Mouse (Mus musculus) stomach, embryonic 16.5 days (tissue): Measurements from ENCODE around the gene Stra8. TPM values are rescaled to one million over a fixed set of nuclear protein-coding genes. Genes with fewer than 3 reads are reported as not detected.

Experiments
- ATAC-seq: fragments of 200-750 bp; cut with Nextera tagmentation; 2 replicates; pipeline ENCODE4 v1.8.0; 2017; ENCODE audit warnings: moderate number of reproducible peaks, moderate TSS enrichment; ENCODE audit not compliant: insufficient read depth, low FRiP score
- H3K27ac ChIP-seq: fragments of 300-500 bp; sonication (generic); 2 replicates; pipeline ENCODE4 v1.5.1; 2014; ENCODE audit warnings: low read length
- H3K27me3 ChIP-seq: fragments of 300-500 bp; sonication (generic); 2 replicates; pipeline ENCODE4 v1.6.1; 2014; ENCODE audit warnings: low read length, control low read depth, mixed read lengths; ENCODE audit not compliant: control insufficient read depth, insufficient read depth
- H3K36me3 ChIP-seq: fragments of 300-500 bp; sonication (generic); 2 replicates; pipeline ENCODE4 v1.6.1; 2014; ENCODE audit warnings: low read length; ENCODE audit not compliant: control insufficient read depth, insufficient read depth
- H3K4me1 ChIP-seq: fragments of 300-500 bp; sonication (generic); 2 replicates; pipeline ENCODE4 v1.6.1; 2014; ENCODE audit warnings: low read length, control low read depth, mixed read lengths; ENCODE audit not compliant: control insufficient read depth, insufficient read depth
- H3K4me2 ChIP-seq: fragments of 300-500 bp; sonication (generic); 2 replicates; pipeline ENCODE4 v1.6.1; 2014; ENCODE audit warnings: low read depth, low read length, mixed read lengths
- H3K4me3 ChIP-seq: fragments of 300-500 bp; sonication (generic); replicated peaks from 2 replicates; pipeline ENCODE4 v1.5.1; 2014; ENCODE audit warnings: mild to moderate bottlenecking, low read length
- H3K9ac ChIP-seq: fragments of 300-500 bp; sonication (generic); 2 replicates; pipeline ENCODE4 v1.6.1; 2014; ENCODE audit warnings: low read length
- H3K9me3 ChIP-seq: fragments of 300-500 bp; sonication (generic); replicated peaks from 2 replicates; pipeline ENCODE4 v1.6.1; 2016; ENCODE audit warnings: low read length, control low read depth; ENCODE audit not compliant: control insufficient read depth
- WGBS: fragments of 180-500 bp; shearing (Covaris S2); extraction: QIAGEN DNeasy Blood & Tissue Kit; methylation state at CpG from one replicate; pipeline ENCODE4 v1.1.7; 2014; 5-methylcytosine and 5-hydroxymethylcytosine counted together
- polyA plus RNA-seq: library from polyadenylated mRNA; unstranded; fragments of >200 nt; fragmentation: Nextera tagmentation; extraction: Ambion mirVana; gene quantifications from 2 replicates; pipeline ENCODE4 v1.2.1, GENCODE M21; 2015

Gene Stra8
- polyA plus RNA-seq: not detected in 2 replicates

DNA sequence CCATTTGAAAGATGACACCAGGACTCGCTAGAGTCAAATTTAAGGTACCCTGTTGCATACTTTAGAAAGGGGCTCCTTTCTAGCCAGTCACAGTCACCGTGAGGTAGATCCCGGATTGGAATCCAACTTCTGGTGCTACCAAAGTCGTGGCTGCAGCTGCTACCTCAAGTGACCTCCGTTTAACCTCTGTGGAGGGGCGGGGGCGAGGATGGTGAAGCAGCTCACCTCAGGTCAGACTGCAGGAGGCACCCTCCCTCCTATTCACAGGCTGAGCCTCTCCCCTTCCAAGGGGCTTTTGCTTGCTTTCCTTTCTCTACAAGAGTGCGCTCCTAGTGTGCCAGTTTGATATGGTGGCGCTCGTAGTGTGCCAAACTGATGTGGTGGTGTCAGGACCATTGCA, at the start of gene Stra8:
TSS of gene Stra8 (plus strand) at position 208 of the 400 bp plus-strand sequence.
- ATAC-seq: no peak
- no peak within 1 kb of the TSS for H3K27ac ChIP-seq
- H3K4me2 ChIP-seq: no peak within 1 kb of the TSS
- no peaks in the 10 kb centered on the region for H3K27me3 ChIP-seq
- H3K36me3 ChIP-seq: no peaks in the 10 kb centered on the region
- H3K9ac ChIP-seq: no peak within 1 kb of the TSS
- 44% methylated on average over 10 of the region's 10 CpGs for WGBS
- no peak within 1 kb of the TSS for H3K4me3 ChIP-seq
- H3K9me3 ChIP-seq: no peaks in the 10 kb centered on the region
- no peaks in the 10 kb centered on the region for H3K4me1 ChIP-seq

DNA sequence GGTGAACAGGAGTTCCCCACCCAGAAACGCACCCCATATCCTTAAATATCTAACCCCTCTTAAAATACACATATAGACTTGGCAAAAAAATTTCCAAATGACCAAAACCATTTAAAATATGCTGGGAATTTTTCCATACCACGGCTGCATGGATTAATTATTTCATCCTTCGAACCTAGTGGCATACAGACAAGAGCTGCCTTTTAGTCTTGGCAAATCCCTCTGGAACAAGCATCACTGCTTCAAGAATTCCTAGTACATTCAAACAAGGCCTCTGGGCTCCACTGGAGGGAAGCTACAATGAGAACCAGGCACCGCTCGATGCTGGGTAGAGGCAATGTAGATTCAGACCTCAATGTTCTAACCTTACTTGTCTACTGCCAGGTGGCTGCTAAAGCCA, 49.2 kb upstream of the Stra8 start:
- ATAC-seq: no peak
- WGBS: 57% methylated on average over 5 of the region's 5 CpGs
- H3K4me3 ChIP-seq: no peak overlapping the region
- no peak overlapping the region for H3K9ac ChIP-seq
- H3K36me3 ChIP-seq: no peaks in the 10 kb centered on the region
- H3K4me2 ChIP-seq: no peak overlapping the region
- H3K9me3 ChIP-seq: no peaks in the 10 kb centered on the region
- peaks cover 27% of the 10 kb centered on the region for H3K4me1 ChIP-seq
- no peaks in the 10 kb centered on the region for H3K27me3 ChIP-seq
- no peak overlapping the region for H3K27ac ChIP-seq

DNA sequence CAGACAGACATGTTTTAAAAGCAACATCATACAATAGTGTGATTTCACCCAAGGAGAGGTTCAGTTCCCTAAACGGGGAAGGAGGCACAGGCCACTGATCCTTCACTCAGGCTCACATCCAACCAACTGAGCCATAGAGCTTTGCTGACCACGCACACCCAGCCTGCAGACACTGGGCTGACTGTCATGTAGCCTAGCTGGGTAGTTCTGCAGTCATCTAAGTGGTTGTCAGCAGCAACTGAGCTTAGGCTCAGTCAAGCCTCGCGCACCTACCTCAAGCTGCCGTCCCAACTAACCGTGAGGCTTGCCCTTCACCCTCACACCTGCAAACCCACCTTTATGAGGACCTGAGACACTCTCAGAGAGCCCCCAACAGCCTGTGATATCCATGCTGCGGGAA, 48.0 kb upstream of the Stra8 start:
- Histone ChIP-seq H3K4me1 (peaks cover 31% of the 10 kb centered on the region), H3K4me3 (no peak overlapping the region), H3K36me3 (no peaks in the 10 kb centered on the region), H3K9me3 (no peaks in the 10 kb centered on the region), H3K27me3 (no peaks in the 10 kb centered on the region), H3K9ac (no peak overlapping the region), H3K4me2 (no peak overlapping the region), H3K27ac (no peak overlapping the region)
- WGBS: 89% methylated on average over 7 of the region's 7 CpGs
- no peak for ATAC-seq

DNA sequence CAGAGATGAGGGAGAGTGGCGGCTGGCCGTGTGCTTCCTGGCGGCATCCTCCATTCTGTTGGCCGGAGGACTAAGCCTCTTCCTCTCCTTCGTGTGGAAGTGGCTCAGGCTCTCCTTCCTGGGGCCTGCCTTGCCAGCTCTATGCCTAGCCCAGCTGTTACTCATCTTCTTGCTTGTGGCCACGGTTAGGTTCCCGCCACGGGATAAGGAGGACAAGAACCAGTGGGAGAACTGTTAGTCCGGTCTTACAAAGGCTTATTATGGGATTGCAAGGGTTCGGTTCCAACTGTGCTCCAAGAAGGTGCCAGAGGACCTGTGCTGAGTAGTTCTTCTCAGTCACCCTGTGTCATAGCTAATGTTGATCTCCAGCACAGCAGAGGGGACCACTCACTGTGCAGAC, 47.1 kb upstream of the Stra8 start:
- no peak overlapping the region for H3K4me2 ChIP-seq
- H3K9ac ChIP-seq: no peak overlapping the region
- peaks cover 35% of the 10 kb centered on the region for H3K4me1 ChIP-seq
- no peak overlapping the region for H3K27ac ChIP-seq
- WGBS: 84% methylated on average over 10 of the region's 10 CpGs
- H3K36me3 ChIP-seq: no peaks in the 10 kb centered on the region
- H3K9me3 ChIP-seq: no peaks in the 10 kb centered on the region
- no peaks in the 10 kb centered on the region for H3K27me3 ChIP-seq
- no peak overlapping the region for H3K4me3 ChIP-seq
- ATAC-seq: no peak

DNA sequence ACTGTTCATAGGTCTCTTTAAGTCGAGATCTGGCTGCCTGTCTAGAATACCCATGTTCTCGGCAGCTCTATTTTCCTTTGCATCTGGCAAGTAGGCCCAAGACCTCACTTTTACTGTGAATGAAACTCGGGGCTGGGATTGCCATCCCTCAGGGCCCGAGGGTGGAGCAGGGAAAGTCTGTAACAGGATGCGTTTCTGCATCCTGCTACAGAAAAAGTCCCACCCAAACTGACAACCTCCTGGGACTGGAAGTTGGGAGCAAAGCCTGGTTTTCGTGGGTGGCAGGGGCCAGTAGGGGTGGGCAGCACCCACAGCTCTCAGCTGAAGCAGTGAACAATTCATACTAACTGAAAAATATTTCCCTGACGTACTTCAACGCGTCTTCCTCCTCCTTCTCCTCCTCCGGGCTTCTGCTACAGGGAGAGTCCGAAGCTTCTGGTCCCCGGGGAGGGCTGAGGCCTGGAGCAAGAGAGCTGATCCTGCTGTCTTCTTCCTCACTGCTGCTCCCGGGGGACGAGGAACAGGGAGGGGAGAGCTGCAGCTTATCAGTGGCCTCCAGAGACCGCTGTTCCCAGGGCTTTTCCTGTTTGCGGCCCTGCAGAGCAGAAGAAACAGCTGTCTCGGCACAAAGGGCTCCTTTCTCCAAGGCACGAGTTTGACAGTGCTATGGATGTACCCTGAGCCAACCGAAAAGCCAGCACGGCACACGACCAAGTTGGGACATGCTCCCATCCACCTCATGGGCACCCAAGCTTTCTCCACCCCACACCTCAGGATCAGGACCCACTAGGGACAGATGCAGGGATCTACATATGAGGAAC, 45.7 kb upstream of the Stra8 start:
- H3K4me1 ChIP-seq: peaks cover 42% of the 10 kb centered on the region
- no peaks in the 10 kb centered on the region for H3K27me3 ChIP-seq
- 54% methylated on average over 21 of the region's 21 CpGs for WGBS
- H3K27ac ChIP-seq: peak overlapping the region; percentile 64
- peak; percentile 5; the same call in 1 of the 2 replicates for ATAC-seq
- H3K4me3 ChIP-seq: no peak overlapping the region
- no peaks in the 10 kb centered on the region for H3K9me3 ChIP-seq
- no peak overlapping the region for H3K4me2 ChIP-seq
- peak overlapping the region; percentile 33 for H3K9ac ChIP-seq
- no peaks in the 10 kb centered on the region for H3K36me3 ChIP-seq

DNA sequence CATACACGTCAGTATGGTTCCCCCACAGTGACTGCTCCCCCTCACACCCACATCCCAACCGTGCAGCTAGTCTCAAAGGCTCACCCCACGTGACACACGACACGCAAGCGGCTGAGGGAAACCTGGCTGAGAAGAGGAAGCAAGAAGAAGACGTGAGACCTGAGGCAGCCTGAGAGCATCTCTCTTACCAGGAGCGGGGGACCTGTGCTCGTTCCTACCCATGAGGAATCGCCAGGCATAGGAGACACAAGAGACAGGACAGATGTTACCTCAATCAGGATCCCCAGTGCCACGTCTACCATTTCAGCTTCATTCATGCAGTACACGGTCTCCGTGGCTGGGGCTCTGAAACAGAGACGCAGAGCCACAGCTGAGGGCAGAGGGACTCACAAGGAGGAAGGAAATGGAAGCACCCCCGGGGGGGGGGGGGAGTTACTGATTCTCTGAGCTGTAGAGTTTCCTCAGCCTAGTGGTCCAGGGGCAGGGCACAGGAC, 44.6 kb upstream of the Stra8 start:
- Histone ChIP-seq H3K36me3 (no peaks in the 10 kb centered on the region), H3K9ac (0 out of 2 replicates have a peak overlapping the region, but pooled peaks have one; percentile 18), H3K4me1 (peaks cover 39% of the 10 kb centered on the region), H3K27ac (peak overlapping the region; percentile 64; the same call in 1 of the 2 replicates), H3K4me3 (no peak overlapping the region), H3K9me3 (no peaks in the 10 kb centered on the region), H3K4me2 (no peak overlapping the region), H3K27me3 (no peaks in the 10 kb centered on the region)
- WGBS: 81% methylated on average over 15 of the region's 15 CpGs
- ATAC-seq: no peak

DNA sequence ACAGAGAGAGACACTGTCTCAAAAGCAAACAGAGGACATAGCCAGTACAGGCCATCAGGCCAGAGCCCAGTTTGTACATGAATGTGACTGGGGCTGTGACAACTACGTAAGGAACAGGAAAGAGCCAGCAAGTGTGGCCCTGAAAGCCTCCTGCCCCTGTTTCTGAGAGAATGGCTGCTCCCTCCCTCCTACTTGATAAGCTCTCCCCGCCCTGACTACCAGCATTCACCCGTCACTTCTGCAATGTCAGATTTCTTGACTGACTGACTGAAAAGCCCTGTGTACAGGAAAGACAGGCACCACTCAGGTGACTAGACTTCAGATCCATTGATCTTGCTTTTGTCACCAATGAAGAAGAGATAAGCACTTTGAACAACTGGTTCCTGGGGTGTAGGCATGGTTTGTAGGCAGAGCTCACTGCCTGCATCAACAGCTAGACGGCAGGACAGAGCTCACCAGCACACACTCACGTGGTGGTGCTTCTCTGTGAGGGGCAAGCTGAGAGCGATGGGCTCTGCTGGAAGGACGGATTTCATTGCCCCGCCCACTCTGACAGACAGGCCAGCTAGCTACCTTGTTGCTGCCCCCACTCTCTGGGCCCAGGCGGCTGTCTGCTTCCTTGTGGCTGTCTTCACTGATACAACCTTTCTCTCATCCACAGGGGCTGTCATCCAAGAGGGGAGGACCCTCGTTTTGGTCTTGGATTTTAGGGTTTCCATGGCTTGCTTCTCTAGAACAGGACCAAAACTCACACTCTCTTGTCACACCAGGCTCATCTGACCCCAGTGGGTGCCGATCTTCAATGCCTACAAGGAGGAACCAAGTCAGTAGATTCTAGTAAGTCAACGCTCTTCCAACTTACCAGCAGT, 43.8 kb upstream of the Stra8 start:
- no peaks in the 10 kb centered on the region for H3K9me3 ChIP-seq
- H3K36me3 ChIP-seq: no peaks in the 10 kb centered on the region
- peaks cover 35% of the 10 kb centered on the region for H3K4me1 ChIP-seq
- 53% methylated on average over 12 of the region's 12 CpGs for WGBS
- H3K4me3 ChIP-seq: no peak overlapping the region
- peak overlapping the region; percentile 71 for H3K4me2 ChIP-seq
- H3K9ac ChIP-seq: peak overlapping the region; percentile 92; the same call in 1 of the 2 replicates
- H3K27ac ChIP-seq: peak overlapping the region; percentile 64
- ATAC-seq: no peak
- no peaks in the 10 kb centered on the region for H3K27me3 ChIP-seq

DNA sequence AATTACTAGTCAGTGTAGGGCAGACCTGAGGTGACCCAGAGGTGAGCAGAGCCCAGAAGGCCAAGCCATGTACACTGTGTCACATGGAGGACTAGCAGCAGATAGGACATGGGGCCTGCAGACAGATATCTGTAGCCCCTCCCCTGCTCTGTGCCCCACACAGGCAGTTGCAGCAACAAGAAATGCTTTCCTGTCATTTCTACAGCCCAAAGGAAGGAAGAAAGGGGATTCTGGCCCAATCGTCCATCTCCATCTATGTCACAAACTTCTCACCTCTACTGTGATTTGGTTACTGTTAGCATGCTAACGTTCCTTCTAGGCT, 43.2 kb upstream of the Stra8 start:
- Histone ChIP-seq H3K4me1 (peaks cover 35% of the 10 kb centered on the region), H3K36me3 (no peaks in the 10 kb centered on the region), H3K27ac (peak overlapping the region; percentile 95), H3K4me3 (peak overlapping the region; percentile 77), H3K27me3 (no peaks in the 10 kb centered on the region), H3K4me2 (peak overlapping the region; percentile 71), H3K9me3 (no peaks in the 10 kb centered on the region), H3K9ac (peak overlapping the region; percentile 92)
- WGBS: 37% methylated on average over 2 of the region's 2 CpGs
- ATAC-seq: no peak
